Mouse (Mus musculus): Measurements from ENCODE around the gene Prrx2.

Prrx2 gene

GRCm38 (mm10) chr2:30875621-30876432 lies 41.1 kb downstream of the Prrx2 start:
- no peak for TF ChIP-seq GATA4 (IDR thresholded peaks at IDR 0.05; ENCODE audit: insufficient replicate concordance, low read length)

GRCm38 (mm10) chr2:30879481-30879880 lies 44.7 kb downstream of the Prrx2 start:
- no peak for TF ChIP-seq GATA4 (IDR thresholded peaks at IDR 0.05; ENCODE audit: insufficient replicate concordance, low read length)

GRCm38 (mm10) chr2:30881215-30881614 lies 46.4 kb downstream of the Prrx2 start:
- no peak for TF ChIP-seq GATA4 (IDR thresholded peaks at IDR 0.05; ENCODE audit: insufficient replicate concordance, low read length)

- TF ChIP-seq GATA4 (IDR thresholded peaks at IDR 0.05; ENCODE audit: insufficient replicate concordance, low read length) = no peak
Observed at GRCm38 (mm10) chr2:30884852-30885373, 50.1 kb downstream of the Prrx2 start.

GRCm38 (mm10) chr2:30885453-30886163 lies 50.8 kb downstream of the Prrx2 start:
- TF ChIP-seq GATA4 (IDR thresholded peaks at IDR 0.05; ENCODE audit: insufficient replicate concordance, low read length) = no peak

- TF ChIP-seq GATA4 (IDR thresholded peaks at IDR 0.05; ENCODE audit: insufficient replicate concordance, low read length) = no peak
Observed at GRCm38 (mm10) chr2:30891002-30891401, 56.2 kb downstream of the Prrx2 start.

GRCm38 (mm10) chr2:30893399-30893798 lies 58.6 kb downstream of the Prrx2 start:
- TF ChIP-seq GATA4 (IDR thresholded peaks at IDR 0.05; ENCODE audit: insufficient replicate concordance, low read length) = peak; percentile 91

- TF ChIP-seq GATA4 (IDR thresholded peaks at IDR 0.05; ENCODE audit: insufficient replicate concordance, low read length) = no peak
Observed at GRCm38 (mm10) chr2:30893946-30894345, 59.2 kb downstream of the Prrx2 start.

- no peak for TF ChIP-seq GATA4 (IDR thresholded peaks at IDR 0.05; ENCODE audit: insufficient replicate concordance, low read length)
Observed at GRCm38 (mm10) chr2:30897291-30897690, 62.5 kb downstream of the Prrx2 start.

- no peak for TF ChIP-seq GATA4 (IDR thresholded peaks at IDR 0.05; ENCODE audit: insufficient replicate concordance, low read length)
Observed at GRCm38 (mm10) chr2:30899397-30900069, 64.8 kb downstream of the Prrx2 start.

- TF ChIP-seq GATA4 (IDR thresholded peaks at IDR 0.05; ENCODE audit: insufficient replicate concordance, low read length) = no peak
Observed at GRCm38 (mm10) chr2:30901646-30902160, 66.9 kb downstream of the Prrx2 start.

GRCm38 (mm10) chr2:30902256-30902655 lies 67.5 kb downstream of the Prrx2 start:
- no peak for TF ChIP-seq GATA4 (IDR thresholded peaks at IDR 0.05; ENCODE audit: insufficient replicate concordance, low read length)

- TF ChIP-seq GATA4 (IDR thresholded peaks at IDR 0.05; ENCODE audit: insufficient replicate concordance, low read length) = no peak
Observed at GRCm38 (mm10) chr2:30902726-30903722, 68.3 kb downstream of the Prrx2 start.

- no peak for TF ChIP-seq GATA4 (IDR thresholded peaks at IDR 0.05; ENCODE audit: insufficient replicate concordance, low read length)
Observed at GRCm38 (mm10) chr2:30904231-30904630, 69.5 kb downstream of the Prrx2 start.
